Mouse (Mus musculus) adrenal gland, adult 8-10 months (tissue): ENCODE data around the gene Agxt2. TPM values are rescaled to one million over a fixed set of nuclear protein-coding genes. Genes with fewer than 3 reads are reported as not detected.
A peak's percentile ranks its signal among the peaks of the same experiment; 100 is the strongest.

ENCODE experiments used
- DNase-seq: peaks from one replicate; pipeline ENCODE4 v3.0.0; 2022
- total RNA-seq, 4 experiments: library from RNA; stranded (reverse); gene quantifications; 2 replicates each; pipeline ENCODE4 v1.2.4; 2022

Gene Agxt2
- total RNA-seq, 4 experiments from 2014 or later = 0.35 to 6.2 (median 3.1) TPM

- DNase-seq = no peak
Measured at GRCm38 (mm10) chr15:10426545-10427266, 68.4 kb downstream of the Agxt2 start.

- DNase-seq = no peak
Measured at GRCm38 (mm10) chr15:10436893-10437292, 78.6 kb downstream of the Agxt2 start.

DNA sequence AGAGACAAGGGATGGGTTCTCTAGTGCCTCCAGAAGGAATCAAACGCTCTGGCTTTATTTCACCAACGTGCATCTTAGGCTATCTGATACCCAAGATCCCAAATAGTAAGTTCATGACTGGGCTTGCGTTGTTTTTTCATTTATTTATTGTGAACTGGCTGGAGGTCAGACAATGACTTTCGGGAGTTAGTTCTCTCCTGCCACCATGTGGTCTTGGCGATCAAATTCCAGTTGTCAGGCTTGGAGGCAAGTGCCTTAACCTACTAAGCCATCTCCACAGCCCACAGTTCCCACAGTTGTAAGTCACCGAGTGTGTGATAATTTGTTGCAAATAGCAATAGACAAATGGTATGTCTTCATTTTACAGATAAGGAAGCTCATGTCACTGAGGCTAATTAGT, 81.6 kb downstream of the Agxt2 start:
- peak; percentile 44 for DNase-seq

- no peak for DNase-seq
Measured at GRCm38 (mm10) chr15:10441493-10441892, 83.2 kb downstream of the Agxt2 start.

GRCm38 (mm10) chr15:10442275-10442674, 83.9 kb downstream of the Agxt2 start:
- no peak for DNase-seq

DNA sequence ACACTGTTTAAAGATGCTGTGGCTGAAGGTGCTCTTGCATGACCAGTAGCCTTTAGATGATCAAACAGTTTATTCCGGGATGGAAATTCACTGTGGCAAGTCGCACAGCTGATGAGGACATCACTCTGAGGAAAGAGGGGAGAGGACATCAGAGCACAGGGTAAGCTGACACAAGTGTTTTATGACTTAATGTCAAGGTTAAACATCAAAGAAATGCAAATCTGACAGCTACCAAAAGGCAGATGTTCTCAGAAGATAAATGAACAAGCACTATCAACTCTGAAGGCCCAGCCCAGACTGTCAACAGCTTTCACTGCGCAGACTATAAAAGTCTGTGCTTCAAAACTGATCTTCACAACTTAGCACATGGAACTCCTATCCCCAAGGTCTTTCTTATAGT, 88.8 kb downstream of the Agxt2 start:
- peak; percentile 61 for DNase-seq

Other genes with a start within 250 kb of the Agxt2 start
- gene Prlr, start 181.3 kb upstream of the Agxt2 start, total RNA-seq = 100 to 1,000 TPM in 2 of 4 experiments, 10 to 100 TPM in 2; 72.1 to 382 (median 225) TPM
- gene Gm21973, start 33.2 kb upstream of the Agxt2 start, total RNA-seq = 1 to 10 TPM in 2 of 4 experiments, not detected in 2; 1.3 to 1.9 TPM
- 10 to 100 TPM; 26.4 to 36.0 (median 30.5) TPM for gene Dnajc21, start 112.0 kb downstream of the Agxt2 start, total RNA-seq
- 10 to 100 TPM; 42.7 to 57.4 (median 48.8) TPM for gene Brix1, start 127.4 kb downstream of the Agxt2 start, total RNA-seq
- gene Rad1, start 127.5 kb downstream of the Agxt2 start, total RNA-seq = 10 to 100 TPM; 14.3 to 21.8 (median 16.8) TPM
- gene Ttc23l, start 200.1 kb downstream of the Agxt2 start, total RNA-seq = not detected